Mouse (Mus musculus) CH12F3 (cell line): Measurements from ENCODE around the gene Pif1.

Experiments
- in situ Hi-C: fragments of 300-500 bp; cut with MboI; formaldehyde crosslinking; loops from 2 replicates; pipeline ENCODE4 v1.14.3; 2020; ENCODE audit warnings: low sequenced_read_pairs

The Pif1 gene

DNA sequence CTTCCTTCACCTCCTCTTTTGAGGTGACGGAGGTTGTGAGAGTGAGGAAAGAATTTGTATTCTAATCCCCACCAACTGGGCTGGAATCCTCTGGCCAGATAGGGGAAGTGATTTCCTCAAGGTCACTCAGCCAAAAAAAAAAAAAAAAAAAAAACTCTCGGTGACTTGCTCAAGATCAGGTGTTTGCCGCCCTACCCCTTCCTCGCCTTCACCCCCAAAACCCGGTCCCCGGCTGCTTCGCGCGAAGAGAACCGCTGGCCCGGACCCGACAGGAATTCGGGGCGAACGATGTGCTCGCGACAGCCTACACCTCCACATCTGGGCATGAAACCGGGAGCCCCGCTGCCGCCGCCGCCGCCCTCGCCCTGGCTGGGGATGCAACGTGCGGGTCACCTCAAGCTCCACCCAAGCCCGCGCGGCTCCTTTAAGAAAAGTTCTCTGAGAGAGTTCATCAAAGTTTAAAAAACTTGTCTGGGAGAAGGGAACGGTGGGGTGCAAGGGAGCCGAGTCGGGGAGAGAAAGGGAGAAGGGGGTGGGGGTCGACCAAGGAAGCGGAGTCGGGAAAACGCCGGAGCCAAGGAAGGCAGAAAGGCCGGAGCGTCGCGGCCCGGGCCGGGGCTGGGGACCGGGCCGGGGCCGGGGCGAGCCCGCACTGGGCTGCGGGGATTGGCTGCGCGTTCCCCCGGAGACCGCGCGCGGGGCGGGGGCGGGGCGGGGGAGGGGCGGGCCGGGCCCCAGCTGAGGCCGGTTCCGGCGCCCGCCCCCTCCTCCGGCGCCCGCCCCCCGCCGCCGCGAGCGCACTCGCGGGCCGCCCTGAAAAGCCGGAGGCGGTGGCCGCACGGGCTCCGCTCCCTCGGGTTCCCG lies 43.0 kb downstream of the Pif1 start:
- in situ Hi-C loops, result no loop called here

DNA sequence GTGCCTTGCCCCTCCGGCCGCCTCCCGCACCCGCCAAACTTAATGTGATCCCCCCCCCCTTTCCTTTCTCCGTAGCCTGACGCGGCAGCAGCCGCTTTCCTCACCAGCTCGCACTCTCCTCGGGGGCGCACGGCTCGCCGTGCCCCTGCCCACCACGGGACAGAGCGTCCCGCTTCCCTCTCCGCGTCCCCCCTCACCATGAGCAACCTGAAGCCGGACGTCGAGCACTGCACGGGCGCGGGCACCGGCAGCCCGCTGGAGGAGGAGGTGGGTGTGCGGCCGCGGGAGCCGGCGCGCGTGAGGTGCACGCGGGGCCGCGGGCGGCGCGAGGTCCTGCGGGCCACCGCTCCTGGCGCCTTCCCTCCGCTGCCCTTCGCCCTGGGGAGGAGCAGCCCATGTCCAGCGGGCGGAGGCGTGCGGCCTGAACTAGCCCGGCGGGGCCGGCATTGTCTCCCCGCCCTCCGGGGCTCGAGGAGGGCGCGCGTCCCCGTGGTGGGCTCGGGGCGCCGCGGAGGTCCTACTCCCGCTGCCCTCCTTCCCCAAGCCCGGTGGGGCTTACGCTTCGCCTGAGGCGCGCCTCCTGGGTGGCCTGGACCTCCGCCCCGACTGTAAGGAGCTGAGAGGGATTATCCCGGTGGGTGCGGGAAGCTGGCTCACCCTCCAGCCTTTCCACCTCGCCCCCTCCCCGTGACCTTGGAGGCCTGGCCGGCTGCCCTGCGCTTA lies 43.8 kb downstream of the Pif1 start:
- in situ Hi-C loops, result no loop called here

DNA sequence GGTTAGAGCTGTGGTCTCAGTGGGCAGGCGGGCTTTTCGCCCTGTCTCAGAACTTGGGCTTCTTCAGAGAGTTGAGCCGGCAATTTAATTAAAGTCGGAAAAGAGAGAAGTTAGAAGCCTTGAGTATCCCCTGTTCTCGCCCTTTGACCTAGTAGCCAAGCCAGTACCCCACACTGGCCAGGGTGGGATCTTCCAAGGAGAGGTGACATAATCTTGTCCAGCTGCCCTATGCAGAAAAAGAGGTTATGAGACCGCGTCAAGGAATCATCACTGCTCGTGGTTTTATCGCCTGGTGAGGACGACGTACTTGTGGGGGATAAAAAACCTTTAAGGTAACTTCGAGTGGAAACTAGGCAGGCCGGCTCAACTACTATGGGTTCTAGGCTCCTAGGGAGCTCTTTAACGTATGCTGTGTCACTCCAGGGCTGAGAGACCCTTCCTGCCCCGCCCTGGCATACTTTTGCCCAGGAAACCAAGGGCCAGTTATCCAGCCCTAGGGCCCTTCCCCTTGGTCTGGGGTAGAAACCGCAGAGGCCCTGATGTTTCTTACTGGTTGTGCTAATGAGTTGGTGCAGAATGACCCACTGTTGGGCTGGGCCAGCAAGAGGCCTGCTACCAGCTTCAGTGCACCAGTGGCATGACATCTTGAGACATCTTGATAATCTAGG lies 44.5 kb downstream of the Pif1 start:
- in situ Hi-C loops, result no loop called here

DNA sequence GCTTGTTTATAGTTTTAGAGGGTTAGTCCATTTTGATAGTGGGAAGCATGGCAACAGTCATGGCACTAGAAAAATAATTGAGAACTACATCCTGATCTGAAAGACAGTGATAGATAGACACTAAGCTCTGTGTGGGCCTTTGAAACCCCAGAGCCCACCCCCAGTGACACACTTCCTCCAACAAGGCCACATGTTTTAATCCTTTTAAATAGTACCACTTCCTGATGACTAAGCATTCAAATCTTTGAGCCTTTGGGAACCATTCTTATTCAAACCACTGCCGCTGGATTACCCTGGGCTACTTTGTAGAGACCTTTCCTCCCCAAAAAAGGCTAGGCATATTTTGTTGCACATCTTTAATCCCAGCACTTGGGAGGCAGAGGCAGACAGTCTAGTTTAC lies 48.8 kb downstream of the Pif1 start:
- in situ Hi-C loops, result no loop called here

DNA sequence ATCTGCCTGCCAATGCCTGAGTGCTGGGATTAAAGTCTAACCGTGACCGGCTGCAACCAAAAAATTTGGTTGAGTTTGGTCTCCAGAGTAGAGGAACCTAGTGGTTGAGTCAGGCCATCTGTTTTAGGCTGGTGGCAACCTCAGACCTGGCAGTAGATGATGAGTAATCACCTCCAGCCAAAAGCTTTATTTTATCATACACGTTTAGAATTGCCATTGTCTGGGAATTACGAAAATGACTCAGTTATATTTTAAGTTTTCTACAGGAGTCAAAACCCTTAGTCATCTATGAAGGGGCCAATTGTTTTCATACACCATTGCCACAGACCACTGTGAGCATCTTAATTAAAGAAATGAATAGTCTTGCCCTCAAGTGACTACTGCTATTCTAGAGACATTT lies 50.0 kb downstream of the Pif1 start:
- in situ Hi-C loops, result no loop called here

DNA sequence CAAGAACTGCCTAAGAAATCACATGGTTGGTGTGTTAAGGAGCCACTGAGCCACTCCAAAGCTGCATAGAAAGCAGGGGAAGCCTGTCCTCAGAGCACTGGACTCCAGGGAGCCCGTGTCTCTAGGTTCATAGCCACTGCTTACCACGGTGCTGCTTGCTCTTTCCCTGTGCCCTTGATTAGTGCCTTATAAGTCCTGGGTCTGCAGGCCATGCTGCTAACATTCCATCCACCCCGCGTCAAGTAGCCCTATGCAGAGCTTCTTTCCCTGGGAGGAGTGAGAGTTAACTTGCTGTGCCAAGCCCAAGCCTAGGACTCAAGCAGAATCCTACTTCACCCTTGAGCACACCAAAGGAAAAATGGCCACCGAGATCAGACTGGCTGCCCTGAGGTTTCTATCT lies 52.1 kb downstream of the Pif1 start:
- in situ Hi-C loops, result no loop called here

DNA sequence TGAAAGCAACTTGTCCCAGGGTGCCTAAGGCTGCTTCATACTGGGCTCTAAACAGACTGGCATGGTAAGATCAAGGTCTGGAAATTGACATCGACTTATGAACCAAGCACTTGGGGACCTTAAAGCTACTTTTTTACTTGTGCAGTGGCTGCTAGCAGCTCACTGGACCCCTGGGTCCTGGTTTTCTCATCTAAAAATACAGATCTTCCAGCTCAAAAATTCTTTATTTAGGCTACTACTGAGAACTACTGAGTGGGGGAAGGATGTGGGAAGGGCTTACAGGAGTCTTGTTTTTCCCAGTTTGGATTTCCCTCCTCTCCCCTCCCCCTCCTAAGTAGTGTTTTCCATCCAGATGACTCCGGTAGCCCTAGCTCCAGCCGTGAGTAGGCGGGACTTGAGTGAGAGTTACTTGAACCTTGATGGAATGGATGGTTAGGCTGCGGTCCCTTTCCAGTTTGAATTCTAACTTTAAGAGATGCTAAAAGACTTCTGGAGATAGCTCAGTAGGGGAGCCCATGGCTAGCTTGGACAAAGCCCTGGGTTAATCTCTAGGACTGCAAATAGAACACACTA lies 54.0 kb downstream of the Pif1 start:
- in situ Hi-C loops, result no loop called here

DNA sequence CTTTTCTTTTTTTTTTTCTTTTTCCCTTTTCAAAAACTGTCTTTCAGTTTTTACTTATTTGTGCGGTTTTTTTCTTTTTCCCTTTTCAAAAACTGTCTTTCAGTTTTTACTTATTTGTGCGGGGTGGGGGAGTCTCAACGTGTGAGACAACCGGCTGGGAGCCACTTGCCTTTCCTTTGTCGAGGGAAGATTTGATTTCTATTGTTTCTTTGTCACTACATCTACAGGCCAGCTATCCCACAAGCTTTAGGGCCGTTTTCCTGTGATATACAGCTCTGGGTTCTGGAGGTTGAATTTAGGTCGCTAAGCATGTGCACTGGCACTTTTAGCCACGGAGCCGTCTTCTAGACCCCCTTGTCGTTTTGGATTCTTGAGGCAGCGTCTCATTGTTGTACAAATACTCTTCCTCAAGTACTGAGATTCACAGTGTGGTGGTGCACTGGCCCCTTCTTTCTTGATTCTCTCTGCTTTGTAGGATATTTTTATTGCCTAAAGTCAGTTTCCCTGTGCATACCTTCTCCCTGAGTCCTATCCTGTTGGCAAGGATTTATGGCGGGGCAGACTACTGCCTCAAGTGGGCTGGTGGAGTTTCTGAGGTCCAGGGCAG lies 54.6 kb downstream of the Pif1 start:
- in situ Hi-C loops, result no loop called here

DNA sequence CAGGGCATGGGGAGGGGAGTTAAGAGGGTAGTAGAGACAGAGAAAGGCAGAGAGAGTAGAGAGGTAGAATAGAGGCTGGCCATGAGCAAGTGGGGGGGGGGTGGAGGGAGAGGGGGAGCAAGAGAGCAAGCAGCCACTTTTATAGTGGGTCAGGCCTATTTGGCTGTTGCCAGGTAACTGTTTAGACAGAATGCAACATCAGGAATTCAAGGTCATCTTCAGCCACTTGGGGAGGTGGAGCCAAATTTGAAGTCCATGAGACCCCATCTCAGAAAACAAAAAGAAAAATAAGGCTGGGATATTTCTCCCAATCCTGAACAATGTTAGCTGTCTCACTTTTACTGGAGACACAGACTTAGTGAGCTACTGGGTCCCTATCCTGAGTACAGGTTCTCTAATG lies 55.6 kb downstream of the Pif1 start:
- in situ Hi-C loops, result no loop called here

DNA sequence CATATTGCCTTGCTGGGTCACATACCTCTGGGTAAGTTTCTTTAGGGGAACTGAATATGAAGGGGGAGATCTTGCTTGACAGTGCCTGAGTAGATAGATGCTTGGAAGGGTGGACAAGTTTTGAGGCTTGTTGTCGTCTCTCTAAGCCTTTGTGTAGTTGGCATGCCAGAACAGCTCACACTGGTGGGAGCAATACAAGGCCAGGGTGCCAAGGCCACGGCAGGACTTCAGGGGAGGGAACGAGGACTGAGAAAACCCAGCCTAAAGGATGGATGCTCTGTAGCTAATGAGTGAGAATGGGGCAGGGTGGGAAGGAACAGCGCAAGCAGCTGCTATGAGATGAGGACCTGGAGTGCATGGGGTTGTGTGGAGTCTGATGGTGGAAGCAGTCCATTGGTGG lies 58.0 kb downstream of the Pif1 start:
- in situ Hi-C loops, result no loop called here
